In genomic region chr16:94412760-94413159, GRCm38 (mm10) we compare ENCODE assay signal across 23 mouse cellular contexts. TPM values are rescaled to one million over a fixed set of nuclear protein-coding genes. Genes with fewer than 3 reads are reported as not detected.
A peak's percentile ranks its signal among the peaks of the same experiment; 100 is the strongest.
DNase-seq lines count a peak whose midpoint lies in the region; ATAC-seq and TF ChIP-seq lines count a peak whose summit lies in the region.
"Had no signal": no experiment of that assay in that cellular context is flagged by ENCODE, and none has a peak within 500 bp of the region (broad histone marks: within the 10 kb centered on the region; RNA-seq: fewer than 3 reads in every experiment).

No protein-coding gene starts in this region.

- H3K36me3 ChIP-seq in hindbrain, embryonic 12.5 days: peaks cover 55% of the 10 kb centered on the region
- H3K36me3 ChIP-seq in hindbrain, embryonic 10.5 days: peaks cover 95% of the 10 kb centered on the region

- no peaks in the 10 kb centered on the region for H3K27me3 ChIP-seq in hindbrain, embryonic 12.5 days
- H3K27me3 ChIP-seq in hindbrain, embryonic 10.5 days (ENCODE audit: insufficient read depth, poor library complexity, severe bottlenecking): no peaks in the 10 kb centered on the region
- H3K27me3 ChIP-seq: heart, embryonic 13.5 days; limb, embryonic 12.5 days; lung, embryonic 15.5 days; midbrain, embryonic 12.5 days; stomach, embryonic 15.5 days had no signal

- H3K4me3 ChIP-seq in hindbrain, embryonic 12.5 days: no peak overlapping the region
- no peak overlapping the region for H3K4me3 ChIP-seq in hindbrain, embryonic 10.5 days
- no peak overlapping the region for H3K4me3 ChIP-seq in left cerebral cortex, adult 2 months
- H3K4me3 ChIP-seq: embryonic facial prominence, embryonic 10.5 days; gastrocnemius, adult 2 months; heart, embryonic 13.5 days; limb, embryonic 12.5 days; lung, embryonic 15.5 days; midbrain, embryonic 12.5 days; stomach, embryonic 15.5 days had no signal

- TF ChIP-seq CTCF in left cerebral cortex, adult 2 months (IDR thresholded peaks at IDR 0.05): peak; percentile 17

- H3K4me2 ChIP-seq in hindbrain, embryonic 12.5 days (replicated peaks): no peak overlapping the region
- H3K4me2 ChIP-seq: heart, embryonic 13.5 days; limb, embryonic 12.5 days; lung, embryonic 15.5 days; midbrain, embryonic 12.5 days; stomach, embryonic 15.5 days had no signal

- H3K9ac ChIP-seq in hindbrain, embryonic 12.5 days: no peak overlapping the region
- H3K9ac ChIP-seq: heart, embryonic 13.5 days; limb, embryonic 12.5 days; liver, embryonic 14.5 days; lung, embryonic 15.5 days; midbrain, embryonic 12.5 days; stomach, embryonic 15.5 days had no signal

- whole genome bisulfite sequencing in hindbrain, embryonic 12.5 days: 97% methylated on average over 4 of the region's 4 CpGs
- 96% methylated on average over 4 of the region's 4 CpGs for WGBS in hindbrain, embryonic 10.5 days

- no peaks in the 10 kb centered on the region for H3K9me3 ChIP-seq in hindbrain, embryonic 12.5 days (replicated peaks)
- no peaks in the 10 kb centered on the region for H3K9me3 ChIP-seq in hindbrain, embryonic 10.5 days
- H3K9me3 ChIP-seq: embryonic facial prominence, embryonic 10.5 days; heart, embryonic 13.5 days; limb, embryonic 12.5 days; lung, embryonic 15.5 days; midbrain, embryonic 12.5 days; stomach, embryonic 15.5 days had no signal

- ATAC-seq in hindbrain, embryonic 12.5 days (ENCODE audit: low FRiP score): peak; percentile 40; the same call in 1 of the 2 replicates
- ATAC-seq in activated CD4-positive, CD25-positive, alpha-beta regulatory T cell, adult 4 months: peak; percentile 41
- ATAC-seq: forebrain, embryonic 14.5 days had no signal

- H3K27ac ChIP-seq in hindbrain, embryonic 12.5 days: no peak overlapping the region
- H3K27ac ChIP-seq in hindbrain, embryonic 10.5 days: no peak overlapping the region
- H3K27ac ChIP-seq in left cerebral cortex, adult 2 months: no peak overlapping the region
- H3K27ac ChIP-seq: embryonic facial prominence, embryonic 10.5 days; gastrocnemius, adult 2 months; limb, embryonic 12.5 days; liver, embryonic 14.5 days; lung, embryonic 15.5 days; midbrain, embryonic 12.5 days; stomach, embryonic 15.5 days had no signal

- no peak for DNase-seq in hindbrain, embryonic 10.5 days (ENCODE audit: low spot score)
- no peak for DNase-seq in left cerebral cortex, adult 2 months (ENCODE audit: extremely low spot score in 1 of 2, low spot score in 2 of 2)
- no peak for DNase-seq in left cerebral cortex, postnatal 25 days (ENCODE audit: low spot score in 2 of 2)
- peak; percentile 27 for DNase-seq in CD4-positive, CD25-positive, alpha-beta regulatory T cell, adult 2 months (ENCODE audit: low read depth, low spot score)
- DNase-seq in frontal cortex, postnatal 10 days (ENCODE audit: low spot score in 2 of 2): no peak
- DNase-seq: adrenal gland, adult 8-10 months; B cell, adult 2 months; cerebellum, adult 9-10 months; gastrocnemius, adult 2 months; kidney, adult 11 months; kidney, postnatal 14 days; retina, postnatal 1 day; thymus, adult 2 months had no signal

- H3K4me1 ChIP-seq in hindbrain, embryonic 12.5 days: no peaks in the 10 kb centered on the region
- H3K4me1 ChIP-seq in hindbrain, embryonic 10.5 days (replicated peaks): no peaks in the 10 kb centered on the region
- H3K4me1 ChIP-seq: embryonic facial prominence, embryonic 10.5 days; limb, embryonic 12.5 days; midbrain, embryonic 12.5 days; stomach, embryonic 15.5 days had no signal

- intact Hi-C loops in left cerebral cortex, adult 2 months (cut with DNase I): no loop called here
- intact Hi-C loops in left cerebral cortex, postnatal 25 days (cut with DNase I): no loop called here

RNA-seq across cellular contexts. Expression of gene Pigp, which starts 41.1 kb away (rescaled TPM):
- 104 and 116 TPM in 2 replicates for polyA plus RNA-seq in hindbrain, embryonic 12.5 days (2016; fragmentation: Nextera tagmentation; extraction: Ambion mirVana)
- 94.7 and 96.3 TPM in 2 replicates for polyA plus RNA-seq in hindbrain, embryonic 10.5 days (2016; fragmentation: Nextera tagmentation; extraction: Ambion mirVana)
- 10 to 100 TPM; 36.9 to 40.2 TPM for total RNA-seq in left cerebral cortex, adult 2 months (2021)
- 10 to 100 TPM; 36.6 to 42.6 TPM for total RNA-seq in left cerebral cortex, postnatal 25 days (2021)
- 10 to 100 TPM; 57.2 to 72.6 TPM for polyA plus RNA-seq in activated CD4-positive, CD25-positive, alpha-beta regulatory T cell, adult 4 months (2017; shearing (Covaris generic))

RNA-seq across cellular contexts. Expression of gene Ttc3, which starts 42.3 kb away (rescaled TPM):
- 609 and 686 TPM in 2 replicates for polyA plus RNA-seq in hindbrain, embryonic 12.5 days (2016; fragmentation: Nextera tagmentation; extraction: Ambion mirVana)
- 318 and 335 TPM in 2 replicates for polyA plus RNA-seq in hindbrain, embryonic 10.5 days (2016; fragmentation: Nextera tagmentation; extraction: Ambion mirVana)
- 100 to 1,000 TPM; 982 to 987 TPM for total RNA-seq in left cerebral cortex, adult 2 months (2021)
- total RNA-seq in left cerebral cortex, postnatal 25 days (2021): 100 to 1,000 TPM; 933 to 947 TPM
- polyA plus RNA-seq in activated CD4-positive, CD25-positive, alpha-beta regulatory T cell, adult 4 months (2017; shearing (Covaris generic)): 10 to 100 TPM; 47.7 to 53.5 TPM
